Comparison of ENCODE assay signal across 8 mouse cellular contexts in genomic region chr4:109116494-109116893, GRCm38 (mm10).
A peak's percentile ranks its signal among the peaks of the same experiment; 100 is the strongest.
DNase-seq lines count a peak whose midpoint lies in the region; ATAC-seq lines count a peak whose summit lies in the region.

No protein-coding gene starts in this region.

- DNase-seq in urinary bladder, postnatal 14 days (ENCODE audit: low spot score): peak; percentile 49
- DNase-seq in urinary bladder, postnatal 10 days (ENCODE audit: low spot score): no peak
- DNase-seq in gastrocnemius, postnatal 14 days: peak; percentile 22
- peak; percentile 47 to 74 for DNase-seq in kidney, postnatal 25 days
- no peak for DNase-seq in right cerebral cortex, postnatal 10 days (ENCODE audit: low spot score in 2 of 2)

- H3K4me3 ChIP-seq in midbrain, embryonic 15.5 days: no peak overlapping the region
- H3K4me3 ChIP-seq in forebrain, embryonic 15.5 days: no peak overlapping the region

- H3K9me3 ChIP-seq in midbrain, embryonic 15.5 days: no peaks in the 10 kb centered on the region
- H3K9me3 ChIP-seq in forebrain, embryonic 15.5 days: no peaks in the 10 kb centered on the region

- no peak overlapping the region for H3K27ac ChIP-seq in midbrain, embryonic 15.5 days
- no peak overlapping the region for H3K27ac ChIP-seq in forebrain, embryonic 15.5 days (replicated peaks)

- H3K27me3 ChIP-seq in midbrain, embryonic 15.5 days (replicated peaks): no peaks in the 10 kb centered on the region
- H3K27me3 ChIP-seq in forebrain, embryonic 15.5 days: no peaks in the 10 kb centered on the region

- WGBS in midbrain, embryonic 15.5 days: 64% methylated on average over 3 of the region's 3 CpGs
- WGBS in forebrain, embryonic 15.5 days: 68% methylated on average over 3 of the region's 3 CpGs

- ATAC-seq in monocyte, adult 5-6 weeks (replicated peaks; ENCODE audit: insufficient number of reproducible peaks, low FRiP score, low TSS enrichment, poor library complexity, severe bottlenecking): peak; percentile 75
- no peak for ATAC-seq in midbrain, embryonic 15.5 days (replicated peaks)
- ATAC-seq in forebrain, embryonic 15.5 days (replicated peaks): no peak

- no peaks in the 10 kb centered on the region for H3K36me3 ChIP-seq in midbrain, embryonic 15.5 days (replicated peaks)
- H3K36me3 ChIP-seq in forebrain, embryonic 15.5 days: no peaks in the 10 kb centered on the region

- no peak overlapping the region for H3K9ac ChIP-seq in midbrain, embryonic 15.5 days
- no peak overlapping the region for H3K9ac ChIP-seq in forebrain, embryonic 15.5 days (replicated peaks)

- peaks cover 18% of the 10 kb centered on the region for H3K4me1 ChIP-seq in midbrain, embryonic 15.5 days
- H3K4me1 ChIP-seq in forebrain, embryonic 15.5 days: peaks cover 18% of the 10 kb centered on the region

- intact Hi-C loops in gastrocnemius, postnatal 14 days (cut with DNase I; ENCODE audit: low total_unique reads): no loop called here

- H3K4me2 ChIP-seq in midbrain, embryonic 15.5 days: no peak overlapping the region
- no peak overlapping the region for H3K4me2 ChIP-seq in forebrain, embryonic 15.5 days (replicated peaks)

Comparison
In these comparisons a context has a peak if more than half of its experiments do, and no peak if none do; other contexts are left out.
1. DNase-seq: peak in urinary bladder, postnatal 14 days (single experiment), gastrocnemius, postnatal 14 days (single experiment) and kidney, postnatal 25 days (2 of 2); none in urinary bladder, postnatal 10 days (single experiment) and right cerebral cortex, postnatal 10 days (0 of 2).